Mouse (Mus musculus) lung, embryonic 14.5 days (tissue): ENCODE data around the gene Trim13. TPM values are rescaled to one million over a fixed set of nuclear protein-coding genes. Genes with fewer than 3 reads are reported as not detected.
A peak's percentile ranks its signal among the peaks of the same experiment; 100 is the strongest.

Experiments
- ATAC-seq: fragments of 200-750 bp; cut with Nextera tagmentation; 2 replicates; pipeline ENCODE4 v1.8.0; 2017; ENCODE audit warnings: mild to moderate bottlenecking, moderate TSS enrichment, moderate library complexity; ENCODE audit not compliant: insufficient read depth
- DNase-seq: peaks from one replicate; pipeline ENCODE4 v3.0.0-alpha.2; 2015
- H3K27ac ChIP-seq: fragments of 300-500 bp; sonication (generic); 2 replicates; pipeline ENCODE4 v1.5.1; 2014; ENCODE audit warnings: low read depth, mild to moderate bottlenecking, moderate library complexity
- H3K27me3 ChIP-seq: fragments of 300-500 bp; sonication (generic); 2 replicates; pipeline ENCODE4 v1.6.1; 2014; ENCODE audit warnings: low read length, control low read depth; ENCODE audit not compliant: insufficient read depth
- H3K36me3 ChIP-seq: fragments of 300-500 bp; sonication (generic); 2 replicates; pipeline ENCODE4 v1.6.1; 2014; ENCODE audit warnings: control low read depth; ENCODE audit not compliant: insufficient read depth
- H3K4me1 ChIP-seq: fragments of 300-500 bp; sonication (generic); 2 replicates; pipeline ENCODE4 v1.6.1; 2014; ENCODE audit warnings: antibody characterized with exemption, control low read depth; ENCODE audit not compliant: insufficient read depth
- H3K4me2 ChIP-seq: fragments of 300-500 bp; sonication (generic); 2 replicates; pipeline ENCODE4 v1.6.1; 2014; ENCODE audit warnings: mild to moderate bottlenecking
- H3K4me3 ChIP-seq: fragments of 300-500 bp; sonication (generic); 2 replicates; pipeline ENCODE4 v1.5.1; 2014; ENCODE audit warnings: low read depth, low read length
- H3K9ac ChIP-seq: fragments of 300-500 bp; sonication (generic); 2 replicates; pipeline ENCODE4 v1.6.1; 2014
- H3K9me3 ChIP-seq: fragments of 300-500 bp; sonication (generic); 2 replicates; pipeline ENCODE4 v1.6.1; 2016; ENCODE audit warnings: low read depth, low read length, control low read depth
- CTCF ChIP-seq: IDR thresholded peaks from 2 replicates; pipeline ENCODE4 v1.5.1; 2016; ENCODE audit warnings: antibody characterized with exemption, low read depth
- WGBS: fragments of 180-500 bp; shearing (Covaris S2); extraction: QIAGEN DNeasy Blood & Tissue Kit; methylation state at CpG from one replicate; pipeline ENCODE4 v1.1.7; 2014; 5-methylcytosine and 5-hydroxymethylcytosine counted together
- microRNA counts: library from miRNA; unstranded; fragments of <30 nt; microRNA quantifications from one replicate; lab custom pipeline; 2016
- microRNA-seq: library from miRNA; unstranded; fragments of <30 nt; microRNA quantifications from one replicate; pipeline ENCODE4, GENCODE M21; 2016; ENCODE audit warnings: borderline number of aligned reads
- polyA plus RNA-seq: library from polyadenylated mRNA; unstranded; fragments of >200 nt; fragmentation: Nextera tagmentation; extraction: Ambion mirVana; gene quantifications from 2 replicates; pipeline ENCODE4 v1.2.1, GENCODE M21; 2014

The Trim13 gene
- polyA plus RNA-seq, 1 experiment from 2014 or later, result 15.1 TPM

DNA sequence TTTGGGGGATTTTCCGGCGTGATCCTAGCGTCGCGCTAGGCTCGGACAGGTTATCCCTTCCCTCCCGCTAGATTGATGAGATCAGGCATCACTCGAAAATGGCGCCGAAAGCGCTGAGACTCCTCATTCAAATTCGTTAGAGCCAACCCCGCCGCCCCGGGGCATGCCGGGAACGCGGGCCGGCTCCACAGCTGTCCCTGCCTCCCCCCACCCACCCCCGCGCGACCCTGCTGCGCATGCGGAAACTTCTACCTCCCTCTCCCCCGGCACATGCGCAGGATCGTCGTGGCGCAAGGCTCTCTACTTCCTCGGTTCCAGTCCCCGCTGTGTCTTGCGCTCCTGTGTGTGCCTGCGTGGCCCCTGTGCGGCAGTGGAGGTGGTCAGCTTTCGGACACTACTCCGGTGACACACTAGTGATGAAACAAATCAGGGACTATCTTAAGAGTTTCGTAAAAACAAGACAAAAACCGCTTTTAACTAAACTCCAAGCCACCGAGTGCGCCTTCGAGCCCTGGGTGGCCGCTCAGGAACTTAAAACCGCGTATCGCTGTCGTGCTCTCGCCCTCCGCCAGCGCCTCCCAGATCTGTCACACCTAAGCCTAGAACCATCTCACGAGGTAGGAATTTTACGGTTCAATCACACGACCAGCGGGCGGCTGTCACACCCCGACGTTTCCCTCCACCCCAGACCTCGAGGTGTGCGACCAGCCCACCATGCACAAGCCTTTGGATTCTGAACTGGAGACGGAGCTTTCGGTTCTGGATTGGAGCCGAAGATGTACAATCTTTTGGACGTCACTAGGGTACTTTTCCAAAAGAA lies 50.8 kb downstream of the Trim13 start:
- H3K4me2 ChIP-seq, result peak overlapping the region; percentile 78
- peak overlapping the region; percentile 91 for H3K4me3 ChIP-seq
- 2% methylated on average over 62 of the region's 62 CpGs for WGBS
- peak; percentile 9; the same call in 1 of the 2 replicates for TF ChIP-seq CTCF
- DNase-seq (peak; percentile 98), ATAC-seq (peak; percentile 94)
- no peaks in the 10 kb centered on the region for H3K27me3 ChIP-seq
- peak overlapping the region; percentile 98 for H3K27ac ChIP-seq
- H3K36me3 ChIP-seq, result no peaks in the 10 kb centered on the region
- H3K9me3 ChIP-seq, result no peaks in the 10 kb centered on the region
- peak overlapping the region; percentile 98 for H3K9ac ChIP-seq
- no peaks in the 10 kb centered on the region for H3K4me1 ChIP-seq

DNA sequence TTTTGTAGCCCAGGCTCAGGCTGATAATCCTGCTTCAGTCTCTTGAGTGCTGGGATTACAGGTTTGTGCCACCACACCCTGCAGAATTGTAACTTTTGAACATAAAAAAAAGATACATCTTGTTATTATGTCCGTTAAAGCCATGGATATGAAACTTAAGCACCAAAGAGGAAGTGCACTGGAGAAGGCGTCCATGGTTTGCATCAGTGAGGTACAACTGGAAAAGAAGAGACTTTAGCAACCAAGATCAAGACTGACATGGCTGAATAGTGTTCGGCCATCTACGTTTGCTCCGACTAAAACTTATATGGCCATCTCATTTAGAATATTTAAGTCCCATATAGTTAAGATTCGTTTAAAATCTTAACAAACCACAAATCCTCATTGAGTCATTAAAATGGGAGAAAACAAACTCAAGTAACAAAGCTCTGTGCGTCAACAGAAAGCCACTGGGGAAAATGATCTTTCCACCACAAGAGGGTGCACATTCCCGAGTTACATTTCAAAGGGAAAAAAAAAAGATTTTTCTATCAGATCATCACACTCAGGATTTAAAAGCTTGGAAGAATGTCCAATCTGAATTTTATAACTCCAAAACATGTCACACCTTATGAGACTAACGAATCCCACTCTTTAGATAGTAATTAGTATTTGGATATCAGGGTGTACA lies 52.4 kb downstream of the Trim13 start:
- H3K27me3 ChIP-seq, result no peaks in the 10 kb centered on the region
- H3K36me3 ChIP-seq, result no peaks in the 10 kb centered on the region
- no peak overlapping the region for H3K27ac ChIP-seq
- H3K4me3 ChIP-seq, result no peak overlapping the region; the same call in 1 of the 2 replicates
- no peak for ATAC-seq
- H3K4me2 ChIP-seq, result peak overlapping the region; percentile 78
- TF ChIP-seq CTCF, result peak; percentile 63
- no peak overlapping the region for H3K9ac ChIP-seq
- DNase-seq, result peak; percentile 83
- no peaks in the 10 kb centered on the region for H3K4me1 ChIP-seq
- WGBS, result 30% methylated on average over 9 of the region's 9 CpGs
- H3K9me3 ChIP-seq, result no peaks in the 10 kb centered on the region

MicroRNAs encoded within 50 kb of the gene (microRNA counts, 519-probe panel; counts per million panel counts)
- microRNA mmu-miR-15a (lab: Ali Mortazavi, UCI), result 4,836 counts per million, percentile 94 among the panel's probes with 10 or more counts
- microRNA mmu-miR-16 (lab: Ali Mortazavi, UCI), result 5,629 counts per million, percentile 100 among the panel's probes with 10 or more counts

Small RNA genes lying within 50 kb of the gene (microRNA-seq; reads per million reads assigned to microRNA genes)
- 6,766 reads per million, percentile 91 among the genes with 10 or more reads in this experiment for gene Mir15a
- gene Mir16-1, result 3,931 reads per million, percentile 86 among the genes with 10 or more reads in this experiment

Other genes starting within 250 kb of the Trim13 start
- 8.8 and 9.4 TPM in 2 replicates for gene Ebpl, start 237.8 kb upstream of the Trim13 start, polyA plus RNA-seq
- gene Kpna3, start 158.4 kb upstream of the Trim13 start, polyA plus RNA-seq, result 59.0 and 62.3 TPM in 2 replicates
- 21.9 and 22.5 TPM in 2 replicates for gene Spryd7, start 41.4 kb upstream of the Trim13 start, polyA plus RNA-seq
- gene Kcnrg, start 9.2 kb downstream of the Trim13 start, polyA plus RNA-seq, result 0.74 and 0.93 TPM in 2 replicates